Mouse (Mus musculus): Measurements from ENCODE around the gene Commd9.

DNA sequence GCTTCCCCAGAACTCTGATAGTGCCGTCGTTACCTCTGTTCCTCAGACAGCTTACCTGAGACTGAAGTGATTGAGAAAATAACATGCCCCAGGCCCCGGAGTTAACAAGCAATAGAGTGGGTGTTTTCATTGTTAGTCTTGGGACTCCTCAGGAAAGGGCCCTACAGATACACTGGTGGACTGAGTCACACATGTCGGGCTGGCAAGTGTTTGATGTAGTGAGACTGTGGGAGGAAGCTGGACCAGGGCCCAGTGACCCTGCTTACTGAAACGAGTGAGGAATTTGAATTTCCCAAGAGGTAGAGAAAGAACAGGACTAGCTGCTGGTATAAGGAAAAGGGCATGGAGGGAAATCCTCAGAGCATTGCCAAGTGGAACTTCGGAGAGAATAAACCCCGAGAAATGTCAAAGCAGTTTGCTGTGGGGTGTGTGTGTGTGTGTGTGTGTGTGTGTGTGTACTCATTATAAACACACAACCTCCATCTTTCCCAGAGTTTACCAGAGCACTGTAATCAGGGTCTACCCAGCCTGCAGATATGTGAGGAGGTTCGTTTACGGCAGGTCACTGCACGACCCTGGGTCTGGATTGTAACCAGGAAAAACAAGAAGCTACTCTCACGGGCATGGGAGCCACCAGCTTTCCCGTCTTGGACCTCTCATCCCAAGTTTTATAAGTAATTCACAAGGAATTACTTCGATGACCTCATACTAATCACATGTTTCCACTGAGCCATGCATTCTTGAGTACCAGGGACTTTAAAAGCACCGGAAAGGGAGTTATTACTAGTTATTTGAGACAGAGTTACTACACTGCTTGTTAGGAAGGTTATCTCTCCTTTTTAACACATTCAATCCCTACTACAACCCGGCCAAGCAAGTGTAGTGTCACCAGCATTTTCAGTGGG, 23.6 kb upstream of the Commd9 start:
- TF ChIP-seq CTCF (IDR thresholded peaks at IDR 0.05; ENCODE audit: low read depth) (no peak), EP300 (optimal IDR thresholded peaks at IDR 0.05) (no peak)

Measured in stomach, postnatal 0 days (tissue).